Mouse (Mus musculus) gastrocnemius, postnatal 14 days (tissue): ENCODE measurements at regions not wholly inside any gene's neighbourhood (a gene's known extent, or its start where the extent isn't known, plus 50 kb on each side); places are given as distances from the start of the nearest gene placed in this dataset.

ENCODE experiments used
- DNase-seq: peaks from one replicate; pipeline ENCODE4 v3.0.0; 2021; ENCODE audit warnings: mixed read lengths
- intact Hi-C: fragments of 180-260 bp; cut with DNase I; formaldehyde crosslinking; loops from one replicate; pipeline ENCODE4 v1.15.1; 2025; ENCODE audit warnings: low total_unique reads

DNA sequence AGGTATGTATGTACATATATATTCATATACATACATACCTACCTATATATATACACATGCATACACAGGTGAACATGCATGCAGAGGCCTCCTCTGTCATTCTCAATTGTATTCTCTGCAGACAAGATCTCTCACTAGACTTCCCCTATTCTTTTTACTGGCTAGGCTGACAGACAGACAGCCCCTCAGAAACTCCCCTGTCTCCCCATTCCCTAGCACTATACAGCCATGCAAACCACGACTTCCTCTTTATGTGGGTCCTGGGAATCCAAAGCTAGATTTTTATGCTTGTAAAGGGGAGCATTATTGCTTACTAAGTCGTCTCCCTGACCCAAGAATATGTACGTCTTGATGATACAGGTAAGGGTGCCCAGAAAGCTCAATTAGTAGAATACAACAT is 86.9 kb downstream of the Fam124b start:
- intact Hi-C loops, result no loop called here
- no peak for DNase-seq

DNA sequence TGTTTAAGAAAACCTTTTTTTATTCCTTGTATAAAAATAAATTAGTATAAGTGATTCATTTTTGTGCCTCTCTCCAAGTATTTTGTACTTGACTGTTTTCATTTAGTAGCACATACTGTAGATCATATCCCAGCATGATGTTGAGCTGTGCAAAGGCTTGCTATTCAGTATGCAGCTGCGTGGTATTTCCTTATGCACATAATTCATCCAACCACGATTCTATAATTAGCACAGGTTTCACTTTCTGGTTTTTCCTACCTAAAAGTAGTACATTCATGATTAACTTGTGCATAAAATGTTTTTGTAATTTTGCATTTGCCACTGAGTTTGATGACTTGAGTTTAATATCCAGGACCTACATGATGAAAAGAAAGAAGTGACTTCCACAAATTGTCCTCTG is 94.3 kb downstream of the Fam124b start:
- intact Hi-C loops, result no loop called here
- DNase-seq, result no peak

DNA sequence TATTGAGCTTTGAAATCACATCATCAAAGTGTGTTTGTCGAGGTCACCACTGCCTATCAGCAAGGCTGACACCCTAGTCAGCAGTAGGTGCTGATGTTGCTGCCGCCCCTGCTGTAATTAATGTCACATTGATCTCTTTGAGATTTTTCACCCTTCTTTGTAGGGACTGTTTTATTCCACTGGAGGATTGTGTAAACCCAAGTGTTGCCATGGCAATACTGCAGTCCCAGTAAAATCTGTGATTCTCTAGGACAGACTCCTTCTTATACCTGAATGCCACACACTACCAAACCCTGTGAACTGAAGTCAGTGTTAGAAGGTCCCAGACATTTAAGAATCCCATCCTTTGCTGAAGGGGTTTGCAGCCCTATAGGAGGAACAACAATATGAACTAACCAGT is 102.4 kb downstream of the Fam124b start:
- no peak for DNase-seq
- intact Hi-C loops, result no loop called here

DNA sequence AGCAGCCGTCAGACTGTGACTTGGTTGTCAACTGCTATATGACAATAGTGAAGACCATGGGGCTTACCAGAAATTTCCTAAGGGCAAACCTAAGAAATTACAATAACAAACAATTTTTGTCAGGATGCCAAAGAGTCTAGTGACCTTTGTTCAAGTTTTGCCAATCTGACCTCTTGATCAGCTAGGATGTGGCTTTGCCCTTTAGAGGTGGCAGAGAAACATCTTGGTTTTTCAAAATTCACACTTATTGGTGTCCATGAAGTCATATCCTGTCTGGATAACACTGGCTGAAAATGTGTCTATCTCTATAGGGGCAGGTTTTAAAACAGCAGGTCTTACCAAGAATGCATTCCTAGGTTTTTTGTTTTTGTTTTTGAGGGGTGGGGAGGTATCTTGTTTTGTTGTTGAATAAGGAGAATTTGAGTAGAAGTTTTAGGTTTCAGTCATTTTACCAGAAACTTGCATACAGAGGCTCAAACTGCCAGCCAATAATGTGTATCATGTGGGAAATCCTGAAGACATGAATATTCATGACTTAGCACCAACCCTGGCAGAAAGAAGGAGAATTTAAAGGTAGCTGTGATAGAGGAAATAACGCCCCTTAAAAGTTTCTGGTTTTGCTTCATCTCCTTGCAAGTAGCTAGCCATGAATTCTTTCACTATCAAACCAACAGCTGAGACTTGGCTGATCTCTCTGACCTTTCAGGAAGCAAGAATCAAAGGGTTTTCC is 110.4 kb downstream of the Fam124b start:
- intact Hi-C loops, result loop anchor here (5.0 kb wide), 1 partner anchor 321 kb away; no protein-coding TSS in a partner anchor
- no peak for DNase-seq

DNA sequence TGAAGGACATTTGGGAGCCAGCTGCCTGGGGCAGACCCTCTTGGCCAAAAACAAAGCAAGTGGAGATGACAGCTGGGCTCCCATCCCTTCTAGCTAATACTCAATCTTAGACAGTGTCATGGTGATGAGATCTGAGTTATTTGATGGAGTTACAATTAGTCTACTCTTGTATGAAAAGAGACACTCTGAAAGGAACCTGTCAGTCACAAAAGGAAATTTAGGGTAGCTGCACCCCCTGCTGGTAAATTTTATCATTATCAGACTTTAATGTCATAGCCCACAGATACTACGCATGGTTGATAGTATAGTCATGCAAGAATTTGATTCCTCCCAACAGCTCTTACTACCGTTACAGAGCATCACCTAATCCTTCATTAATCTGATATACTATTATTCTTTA is 112.0 kb downstream of the Fam124b start:
- DNase-seq, result no peak
- intact Hi-C loops, result loop anchor here (5.0 kb wide), 1 partner anchor 319 kb away; no protein-coding TSS in a partner anchor

DNA sequence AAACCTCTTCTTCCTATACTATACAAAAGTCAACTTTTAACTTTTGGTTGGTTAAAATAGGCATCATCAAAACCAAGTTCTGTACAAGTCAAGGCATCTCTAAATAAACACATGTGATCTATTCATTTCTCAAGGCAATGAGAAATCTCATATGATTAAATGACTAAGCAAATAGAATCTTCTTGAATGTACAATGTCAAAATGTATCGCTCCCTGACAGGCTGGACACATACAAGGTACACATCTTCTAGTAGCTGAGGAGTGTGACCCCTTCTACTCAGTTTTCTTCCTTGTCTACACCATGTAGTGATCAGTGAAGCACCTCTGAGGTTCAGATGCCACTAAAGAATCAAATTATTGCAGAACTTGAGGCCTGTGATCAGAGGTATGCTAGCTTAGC is 120.0 kb downstream of the Fam124b start:
- no peak for DNase-seq
- intact Hi-C loops, result no loop called here

DNA sequence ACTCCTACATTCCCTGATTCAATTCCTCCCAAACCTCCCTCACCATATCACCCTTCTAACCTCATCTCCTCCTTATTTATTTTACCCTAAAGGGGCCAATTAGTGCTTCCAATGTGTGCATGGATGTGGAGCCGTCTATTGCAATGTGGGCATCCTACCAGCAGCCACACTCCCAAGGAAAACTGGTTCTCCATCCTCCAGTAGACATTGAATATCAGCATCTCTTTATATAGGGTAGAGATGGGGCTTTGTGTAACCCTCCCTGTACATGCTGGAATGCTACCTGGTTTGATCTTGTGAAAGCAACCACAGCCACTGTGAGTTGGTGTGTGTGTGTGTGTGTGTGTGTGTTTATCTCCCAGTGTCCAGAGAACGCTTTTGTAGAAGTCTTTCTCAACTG is 126.5 kb downstream of the Fam124b start:
- no peak for DNase-seq
- intact Hi-C loops, result no loop called here

DNA sequence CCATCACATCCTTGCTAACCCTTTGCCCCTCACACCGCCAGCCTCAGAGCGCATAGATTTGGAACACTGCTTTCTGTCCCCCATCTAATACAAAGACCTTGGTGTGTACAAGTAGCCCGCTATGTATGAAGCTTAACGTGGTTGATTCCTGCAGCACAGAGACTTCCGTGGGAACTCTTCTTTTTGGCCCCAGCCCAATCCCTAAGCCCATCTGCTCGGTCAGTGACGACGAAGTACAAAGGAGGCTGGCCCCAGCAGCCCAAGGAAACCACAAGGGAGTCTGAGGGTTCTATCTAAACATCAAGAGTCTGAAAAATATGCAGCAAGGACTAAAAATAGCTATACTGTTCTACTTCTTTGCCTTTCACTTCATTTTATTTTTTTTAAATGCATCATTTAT is 126.9 kb downstream of the Fam124b start:
- intact Hi-C loops, result no loop called here
- peak; percentile 14 for DNase-seq

DNA sequence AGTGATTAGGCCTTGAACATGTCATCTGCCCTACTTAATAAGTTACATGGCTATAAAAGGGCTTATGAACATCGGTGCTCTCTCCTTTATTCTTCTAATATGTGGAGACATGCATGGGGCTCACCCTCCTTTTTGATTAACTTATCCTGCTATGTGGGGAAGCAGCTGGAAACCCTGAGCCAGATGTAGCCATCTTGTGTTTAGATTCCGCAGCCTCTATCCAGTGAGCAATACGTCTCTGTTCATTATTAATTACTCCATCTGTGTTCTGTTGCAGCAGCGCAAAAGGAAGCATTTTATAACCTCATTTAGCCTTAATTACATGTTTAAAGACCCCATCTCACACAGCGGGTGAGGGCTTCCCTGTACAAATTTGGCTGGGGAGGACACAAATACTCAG is 129.6 kb downstream of the Fam124b start:
- intact Hi-C loops, result no loop called here

DNA sequence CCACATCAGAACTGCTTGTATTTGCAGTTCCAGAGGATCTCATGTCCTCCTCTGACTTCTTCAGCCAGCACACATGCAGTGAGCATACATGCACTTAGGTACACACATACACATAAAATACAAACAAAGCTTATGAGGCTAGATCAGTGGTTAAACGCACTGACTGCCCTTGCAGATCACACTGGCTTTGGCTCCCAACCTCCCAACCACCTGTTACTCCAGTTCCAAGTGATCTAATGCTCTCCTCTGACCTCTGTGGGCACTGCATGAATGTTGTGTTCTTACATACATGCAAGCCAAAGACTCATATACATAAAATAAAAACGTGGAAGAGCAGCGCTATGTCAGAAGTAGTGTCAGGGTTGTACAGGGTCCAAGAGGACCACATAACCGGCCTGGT is 141.9 kb downstream of the Fam124b start:
- DNase-seq, result no peak
- intact Hi-C loops, result no loop called here

More for the DNA sequence above, 129.6 kb downstream of the Fam124b start:
- DNase-seq, result no peak

DNA sequence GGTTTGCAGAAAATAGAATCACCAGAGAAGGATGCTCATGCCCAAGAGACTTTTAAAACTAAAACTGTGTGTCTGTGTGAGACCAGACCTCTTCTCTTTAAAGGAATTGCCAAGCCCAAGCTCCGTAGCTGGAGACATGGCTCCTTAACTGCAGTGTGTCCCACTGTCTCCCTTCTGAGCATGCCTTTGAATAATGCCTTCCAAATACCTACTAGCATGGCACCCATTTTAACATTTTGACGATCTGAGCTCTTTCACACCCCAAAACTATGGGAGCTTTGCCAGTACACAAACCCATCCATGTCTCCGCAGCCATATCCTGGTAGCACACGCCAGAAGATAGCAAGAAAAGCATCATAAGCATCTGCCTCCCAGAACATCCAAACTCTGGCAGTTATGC is 143.9 kb downstream of the Fam124b start:
- intact Hi-C loops, result no loop called here
- no peak for DNase-seq

DNA sequence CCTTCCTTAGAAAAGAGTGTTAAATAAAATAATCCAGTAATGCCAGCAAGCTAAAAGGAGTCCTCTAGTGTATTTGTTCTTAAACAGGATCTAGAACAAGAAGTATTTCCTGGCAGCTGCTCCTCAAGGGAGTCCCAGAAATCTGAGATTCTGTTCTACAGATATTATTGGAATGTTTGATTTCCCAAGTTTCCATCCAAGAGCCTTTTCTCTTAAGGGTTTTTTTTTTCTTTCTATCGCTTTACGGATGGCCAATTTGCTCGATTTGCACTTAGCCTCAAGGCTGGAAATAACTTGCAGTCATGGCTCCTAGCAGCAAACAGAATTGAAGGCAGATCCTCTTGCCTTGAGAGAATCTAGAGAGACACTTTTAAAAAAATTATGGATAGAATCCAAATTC is 144.3 kb downstream of the Fam124b start:
- intact Hi-C loops, result no loop called here
- no peak for DNase-seq

DNA sequence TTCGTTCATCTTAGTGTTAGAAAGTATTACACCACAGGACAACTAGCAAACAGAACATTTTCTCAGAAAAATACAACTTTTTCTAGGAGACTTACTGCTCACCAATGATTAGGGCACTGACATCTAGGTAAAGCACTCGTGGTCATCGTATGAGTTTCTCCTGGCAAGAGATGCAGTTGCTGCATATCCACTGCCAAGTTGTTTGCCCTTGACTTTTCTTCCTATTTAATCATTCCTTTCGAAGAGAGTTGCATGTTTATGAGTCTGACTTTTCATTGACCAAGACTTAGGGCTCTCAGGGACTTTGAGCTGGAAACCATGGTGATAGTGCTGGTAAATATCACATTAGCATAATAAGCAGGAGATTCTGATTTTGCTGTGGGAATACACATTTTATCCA is 149.1 kb downstream of the Fam124b start:
- intact Hi-C loops, result no loop called here
- no peak for DNase-seq

DNA sequence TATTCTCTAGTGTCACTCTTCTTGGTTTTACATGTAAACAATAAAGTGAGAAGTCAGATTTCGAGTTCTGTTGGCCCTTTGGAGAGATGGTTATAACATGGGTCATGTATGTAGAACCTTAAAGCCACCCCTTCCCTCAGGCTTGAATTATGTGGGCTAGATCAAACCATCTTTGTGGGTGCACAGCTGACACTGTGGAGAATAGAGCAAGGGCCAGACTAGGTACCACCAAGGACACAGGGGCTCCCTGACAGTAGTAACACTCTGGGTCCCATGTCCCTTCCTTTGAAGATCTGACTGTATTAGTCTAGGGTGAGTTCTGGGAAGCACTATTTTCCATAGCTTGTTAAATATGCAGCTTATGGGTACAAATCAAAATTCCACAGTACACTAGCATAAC is 156.2 kb downstream of the Fam124b start:
- DNase-seq, result no peak
- intact Hi-C loops, result no loop called here

DNA sequence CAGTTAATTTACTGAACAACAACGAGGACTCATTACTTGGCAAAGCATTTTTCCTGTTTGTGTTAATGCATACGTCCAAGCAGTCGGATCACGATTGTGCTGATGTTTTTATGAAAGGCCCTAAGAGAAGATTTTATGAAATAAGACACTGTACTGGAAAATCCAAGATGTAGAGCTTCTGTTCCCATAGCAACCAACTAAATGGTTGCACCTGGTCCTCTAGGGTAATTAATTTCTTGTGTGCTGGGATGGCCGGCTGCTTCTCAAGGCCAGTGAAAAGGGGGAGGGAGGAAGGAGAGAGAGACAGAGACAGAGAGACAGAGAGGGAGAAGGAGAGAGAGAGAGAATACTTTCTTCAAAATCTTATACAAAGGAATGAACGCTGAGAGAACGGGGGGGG is 156.6 kb downstream of the Fam124b start:
- intact Hi-C loops, result no loop called here
- DNase-seq, result no peak

DNA sequence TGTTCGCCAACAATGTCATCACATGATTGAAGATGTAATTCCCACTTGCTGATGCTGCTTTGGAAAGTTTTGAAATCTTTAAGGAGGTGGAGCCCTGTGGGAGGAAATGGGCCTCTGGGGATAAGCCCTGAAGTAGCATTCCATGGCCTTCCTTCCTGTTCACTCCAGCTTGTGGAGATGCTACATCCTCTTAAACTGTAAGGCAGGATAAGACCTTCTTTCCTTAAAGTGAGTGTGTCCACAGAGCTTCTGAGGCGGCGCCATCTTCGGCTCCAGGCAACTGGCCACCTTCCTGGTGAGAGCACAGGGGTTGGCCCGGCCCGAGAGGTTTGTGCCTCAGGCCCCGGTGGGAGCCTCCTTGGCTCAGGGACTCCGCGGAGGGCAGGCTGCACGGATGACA is 173.1 kb downstream of the Fam124b start:
- intact Hi-C loops, result no loop called here

DNA sequence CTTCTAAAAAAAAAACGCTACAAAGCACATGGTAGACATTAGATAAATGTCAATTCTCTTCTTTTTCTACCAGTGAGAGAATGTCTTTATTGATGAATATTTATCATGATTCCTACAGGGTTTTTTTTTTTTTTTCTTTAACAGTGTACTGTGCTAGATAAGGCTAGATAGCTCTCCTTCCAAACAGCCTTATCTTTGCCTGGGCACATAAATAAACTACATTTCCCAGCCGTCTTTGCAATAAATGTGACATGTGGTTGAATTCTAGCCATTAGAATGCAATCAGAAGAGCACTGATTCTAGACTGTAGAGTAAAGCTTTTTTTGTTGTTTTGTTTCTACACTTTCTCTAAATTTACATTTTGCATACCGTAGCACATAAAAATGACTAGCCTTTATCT is 177.9 kb downstream of the Fam124b start:
- no peak for DNase-seq
- intact Hi-C loops, result no loop called here

More for the DNA sequence above, 173.1 kb downstream of the Fam124b start:
- no peak for DNase-seq

DNA sequence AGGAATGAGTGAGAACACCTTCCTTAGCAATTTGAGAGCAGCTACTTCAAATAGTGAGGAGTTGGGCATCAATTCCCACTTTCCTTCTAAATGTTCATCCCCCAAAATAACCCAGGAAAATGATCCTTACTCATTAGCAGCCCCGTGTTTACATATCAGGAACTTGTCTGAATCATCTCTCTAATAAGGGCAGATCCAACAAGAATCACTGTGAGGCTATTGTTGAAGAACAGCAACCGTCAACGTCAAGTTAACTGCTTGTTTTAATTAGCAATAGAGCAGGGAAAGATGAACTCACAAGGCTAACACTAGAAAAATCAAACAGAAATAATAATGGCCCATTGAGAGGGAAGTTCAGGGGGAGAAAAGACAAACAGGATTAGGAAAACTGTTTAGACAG is 178.4 kb downstream of the Fam124b start:
- intact Hi-C loops, result no loop called here
- no peak for DNase-seq

DNA sequence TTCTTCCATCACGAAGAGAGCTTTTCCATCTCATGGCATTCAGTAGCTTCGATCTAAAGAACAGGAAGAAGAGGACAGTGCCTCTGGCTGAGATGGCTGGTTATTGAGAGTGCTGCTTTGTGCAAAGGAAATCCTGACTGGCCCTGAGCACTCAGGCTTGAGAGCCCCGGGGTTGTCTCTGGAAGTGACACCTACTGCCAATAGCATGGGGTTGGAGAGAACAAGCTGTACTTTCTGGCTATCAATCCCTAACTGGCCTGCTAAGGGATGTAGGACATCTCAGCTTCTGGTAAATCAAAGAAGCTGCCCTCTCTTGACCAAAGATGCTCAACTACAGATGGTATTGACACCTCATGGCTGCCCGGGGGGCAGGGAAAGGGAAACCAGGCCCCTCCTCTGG is 178.2 kb upstream of the Serpine2 start:
- intact Hi-C loops, result no loop called here

DNA sequence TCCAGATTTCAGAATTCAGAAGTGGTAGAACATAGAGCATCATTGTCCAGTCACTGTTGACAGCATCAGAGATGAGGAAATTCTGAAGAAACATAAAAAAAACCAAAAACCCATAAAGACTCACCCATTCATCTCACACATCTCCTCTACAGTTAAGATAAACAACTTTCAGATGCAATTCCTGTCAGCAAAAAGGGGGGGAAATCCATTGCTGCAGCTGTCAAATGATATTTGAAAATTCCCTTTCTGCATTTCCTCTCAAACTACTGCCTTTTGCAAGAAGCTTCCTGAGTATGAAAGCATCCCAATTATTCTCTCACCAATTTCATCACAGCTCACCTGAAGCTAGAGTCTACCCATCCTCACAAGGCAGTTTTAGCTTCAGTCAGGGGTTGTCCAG is 177.1 kb upstream of the Serpine2 start:
- no peak for DNase-seq
- intact Hi-C loops, result no loop called here

More for the DNA sequence above, 178.2 kb upstream of the Serpine2 start:
- DNase-seq, result no peak

DNA sequence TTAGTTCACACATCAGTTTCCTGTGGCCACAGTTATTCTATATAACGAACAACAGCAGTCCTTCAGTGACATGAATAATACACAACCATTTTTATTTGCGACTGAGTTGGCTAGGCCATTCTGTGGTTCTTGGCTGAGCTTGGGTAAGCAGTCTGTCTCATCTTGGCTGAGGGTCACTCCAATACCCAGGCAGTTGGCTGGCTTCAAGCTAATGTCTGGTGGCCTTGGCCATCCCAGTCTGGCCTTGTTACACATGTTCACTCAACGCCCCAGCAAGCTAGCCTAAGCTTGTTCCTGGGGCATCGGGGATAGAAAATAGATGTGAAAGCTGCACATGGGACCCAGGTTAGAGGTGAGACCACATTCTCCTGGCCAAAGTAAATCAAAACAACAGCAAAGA is 175.5 kb upstream of the Serpine2 start:
- no peak for DNase-seq
- intact Hi-C loops, result no loop called here

DNA sequence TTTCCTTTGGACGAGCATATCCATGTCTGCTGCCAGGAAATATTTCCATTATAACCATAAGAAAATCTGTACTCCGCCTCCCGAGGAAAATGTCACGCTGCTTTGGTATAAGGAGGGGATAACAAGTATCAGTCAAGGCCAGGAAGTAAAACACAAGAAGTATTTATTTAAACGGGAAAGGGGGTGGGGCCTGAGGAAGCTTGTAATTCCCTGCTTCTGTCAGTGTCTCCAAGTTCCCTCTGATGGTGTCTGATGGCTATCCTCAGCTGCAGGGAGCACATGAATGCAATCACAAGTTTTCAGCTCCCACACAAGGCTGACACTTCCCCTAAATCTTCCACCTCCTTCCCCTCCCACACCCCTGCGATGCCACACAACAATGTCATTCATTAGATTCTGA is 172.5 kb upstream of the Serpine2 start:
- intact Hi-C loops, result no loop called here

More for the DNA sequence above, 172.5 kb upstream of the Serpine2 start:
- no peak for DNase-seq
